Mouse (Mus musculus): ENCODE data around the gene Topors. TPM values are rescaled to one million over a fixed set of nuclear protein-coding genes. Genes with fewer than 3 reads are reported as not detected.

Gene Topors
- total RNA-seq, 2 experiments from 2014 or later = 9.6 to 10.0 TPM

Other genes starting within 250 kb of the Topors start
- 10 to 100 TPM; 28.6 to 34.8 TPM for gene Aco1, start 126.8 kb downstream of the Topors start, total RNA-seq (2021)
- gene Ddx58, start 30.0 kb downstream of the Topors start, total RNA-seq (2021) = 1 to 10 TPM; 7.6 to 8.5 TPM
- gene Smim27, start 271 bp downstream of the Topors start, total RNA-seq (2021) = 10 to 100 TPM; 38.5 to 43.6 TPM
- gene Ndufb6, start 9.6 kb upstream of the Topors start, total RNA-seq (2021) = 100 to 1,000 TPM; 498 to 550 TPM
- gene Tmem215, start 202.3 kb upstream of the Topors start, total RNA-seq (2021) = not detected